Mouse (Mus musculus) small intestine, adult 2 months (tissue): ENCODE measurements around the gene Ttc28.

Experiments used
- CTCF ChIP-seq: fragments of 200-500 bp; IDR thresholded peaks from 2 replicates; pipeline ENCODE4 v1.5.1; 2012; ENCODE audit warnings: low read depth, mild to moderate bottlenecking, control low read depth, inconsistent platforms, low read length, moderate library complexity, mixed read lengths; ENCODE audit not compliant: insufficient replicate concordance, insufficient read length; ENCODE audit errors: extremely low read depth
- POLR2A ChIP-seq: fragments of 200-500 bp; IDR thresholded peaks from 2 replicates; pipeline ENCODE4 v1.6.1; 2012; ENCODE audit warnings: low read depth, mild to moderate bottlenecking, control low read depth, inconsistent platforms, low read length, moderate library complexity

DNA sequence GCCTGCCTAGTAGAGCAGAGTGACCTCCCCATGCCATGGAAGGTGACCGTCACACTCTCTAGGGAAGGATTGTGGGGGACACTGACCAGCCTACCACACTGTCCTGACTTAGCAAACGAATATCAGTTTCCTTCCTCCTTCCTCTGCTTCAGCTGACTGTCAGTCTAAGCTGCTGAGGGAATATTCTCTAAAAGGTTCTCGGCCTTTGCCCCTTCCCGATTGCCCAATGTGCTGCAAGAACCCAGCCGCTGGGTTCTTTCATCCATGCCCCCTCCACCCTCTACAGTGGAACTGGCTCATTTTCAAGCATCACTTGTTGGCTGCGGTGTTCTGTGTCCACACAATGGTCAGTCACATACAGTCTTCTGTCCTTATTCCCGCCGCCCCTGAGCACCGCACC, 312.4 kb downstream of the Ttc28 start:
- no peak for TF ChIP-seq CTCF
- TF ChIP-seq POLR2A: no peak
